Mouse (Mus musculus) limb, embryonic 12.5 days (tissue): ENCODE measurements at regions not wholly inside any gene's neighbourhood (a gene's known extent, or its start where the extent isn't known, plus 50 kb on each side); places are given as distances from the start of the nearest gene placed in this dataset.
A peak's percentile ranks its signal among the peaks of the same experiment; 100 is the strongest.

Experiments
- ATAC-seq: fragments of 200-750 bp; cut with Nextera tagmentation; 2 replicates; pipeline ENCODE4 v1.8.0; 2017; ENCODE audit warnings: low read depth, moderate TSS enrichment; ENCODE audit not compliant: insufficient number of reproducible peaks, insufficient read depth, low FRiP score, low TSS enrichment
- H3K27ac ChIP-seq: fragments of 300-500 bp; sonication (generic); 2 replicates; pipeline ENCODE4 v1.5.1; 2016; ENCODE audit warnings: mild to moderate bottlenecking, moderate library complexity
- H3K27me3 ChIP-seq: fragments of 300-500 bp; sonication (generic); 2 replicates; pipeline ENCODE4 v1.6.1; 2016; ENCODE audit warnings: mild to moderate bottlenecking, moderate library complexity
- H3K36me3 ChIP-seq: fragments of 300-500 bp; sonication (generic); 2 replicates; pipeline ENCODE4 v1.6.1; 2016; ENCODE audit warnings: mild to moderate bottlenecking, moderate library complexity
- H3K4me1 ChIP-seq: fragments of 300-500 bp; sonication (generic); replicated peaks from 2 replicates; pipeline ENCODE4 v1.6.1; 2016
- H3K4me2 ChIP-seq: fragments of 300-500 bp; sonication (generic); 2 replicates; pipeline ENCODE4 v1.6.1; 2016; ENCODE audit warnings: mild to moderate bottlenecking, moderate library complexity
- H3K4me3 ChIP-seq: fragments of 300-500 bp; sonication (generic); replicated peaks from 2 replicates; pipeline ENCODE4 v1.5.1; 2016; ENCODE audit warnings: mild to moderate bottlenecking
- H3K9ac ChIP-seq: fragments of 300-500 bp; sonication (generic); replicated peaks from 2 replicates; pipeline ENCODE4 v1.6.1; 2016; ENCODE audit warnings: mild to moderate bottlenecking, moderate library complexity
- H3K9me3 ChIP-seq: fragments of 300-500 bp; sonication (generic); 2 replicates; pipeline ENCODE4 v1.6.1; 2016; ENCODE audit warnings: mild to moderate bottlenecking, moderate library complexity
- WGBS: fragments of 180-500 bp; shearing (Covaris S2); methylation state at CpG from one replicate; pipeline ENCODE4 v1.1.7; 2016; 5-methylcytosine and 5-hydroxymethylcytosine counted together

- ATAC-seq, result no peak
- Histone ChIP-seq H3K4me1 (peaks cover 14% of the 10 kb centered on the region), H3K36me3 (no peaks in the 10 kb centered on the region), H3K4me2 (no peak overlapping the region), H3K27me3 (no peaks in the 10 kb centered on the region; the same call in 1 of the 2 replicates), H3K27ac (no peak overlapping the region), H3K4me3 (no peak overlapping the region), H3K9ac (no peak overlapping the region), H3K9me3 (peaks cover 8% of the 10 kb centered on the region; the same call in 1 of the 2 replicates)
- WGBS, result 41% methylated on average over 8 of the region's 8 CpGs
These were observed 286.1 kb downstream of the Mycn start for GRCm38 (mm10) chr12:12655611-12656010.

GRCm38 (mm10) chr12:12655184-12655583 lies 286.5 kb downstream of the Mycn start:
- H3K4me3 ChIP-seq, result no peak overlapping the region
- no peaks in the 10 kb centered on the region; the same call in 1 of the 2 replicates for H3K27me3 ChIP-seq
- 9% methylated on average over 10 of the region's 10 CpGs for WGBS
- H3K4me2 ChIP-seq, result no peak overlapping the region
- H3K36me3 ChIP-seq, result no peaks in the 10 kb centered on the region
- H3K4me1 ChIP-seq, result peaks cover 14% of the 10 kb centered on the region
- ATAC-seq, result peak; percentile 56; the same call in 1 of the 2 replicates
- no peak overlapping the region for H3K9ac ChIP-seq
- H3K9me3 ChIP-seq, result peaks cover 8% of the 10 kb centered on the region; the same call in 1 of the 2 replicates
- H3K27ac ChIP-seq, result no peak overlapping the region

GRCm38 (mm10) chr12:12652361-12652760 lies 289.4 kb downstream of the Mycn start:
- no peaks in the 10 kb centered on the region; the same call in 1 of the 2 replicates for H3K27me3 ChIP-seq
- H3K4me2 ChIP-seq, result no peak overlapping the region
- H3K36me3 ChIP-seq, result no peaks in the 10 kb centered on the region
- H3K9me3 ChIP-seq, result no peaks in the 10 kb centered on the region
- WGBS, result 51% methylated on average over 7 of the region's 7 CpGs
- no peak overlapping the region for H3K27ac ChIP-seq
- ATAC-seq, result no peak
- H3K9ac ChIP-seq, result no peak overlapping the region
- H3K4me1 ChIP-seq, result peaks cover 14% of the 10 kb centered on the region
- H3K4me3 ChIP-seq, result no peak overlapping the region

- ATAC-seq, result no peak
- H3K9ac ChIP-seq, result no peak overlapping the region
- H3K4me1 ChIP-seq, result peaks cover 7% of the 10 kb centered on the region
- H3K4me2 ChIP-seq, result no peak overlapping the region
- no peak overlapping the region for H3K4me3 ChIP-seq
- no peaks in the 10 kb centered on the region for H3K9me3 ChIP-seq
- WGBS, result 91% methylated on average over 1 of the region's 1 CpGs
- no peak overlapping the region for H3K27ac ChIP-seq
- no peaks in the 10 kb centered on the region; the same call in 1 of the 2 replicates for H3K27me3 ChIP-seq
- no peaks in the 10 kb centered on the region for H3K36me3 ChIP-seq
These were observed 291.4 kb downstream of the Mycn start for GRCm38 (mm10) chr12:12650309-12650708.

- Histone ChIP-seq H3K27me3 (no peaks in the 10 kb centered on the region; the same call in 1 of the 2 replicates), H3K9ac (no peak overlapping the region), H3K9me3 (no peaks in the 10 kb centered on the region), H3K27ac (no peak overlapping the region), H3K4me3 (no peak overlapping the region), H3K4me1 (no peaks in the 10 kb centered on the region; the same call in 1 of the 2 replicates), H3K36me3 (no peaks in the 10 kb centered on the region), H3K4me2 (no peak overlapping the region)
- 69% methylated on average over 6 of the region's 6 CpGs for WGBS
- no peak for ATAC-seq
These were observed 294.2 kb downstream of the Mycn start for GRCm38 (mm10) chr12:12647467-12647866.

GRCm38 (mm10) chr12:12645183-12645582 lies 296.5 kb downstream of the Mycn start:
- ATAC-seq, result no peak
- H3K4me3 ChIP-seq, result no peak overlapping the region
- H3K27me3 ChIP-seq, result no peaks in the 10 kb centered on the region
- H3K27ac ChIP-seq, result no peak overlapping the region
- H3K36me3 ChIP-seq, result no peaks in the 10 kb centered on the region
- no peak overlapping the region for H3K9ac ChIP-seq
- WGBS, result 82% methylated on average over 4 of the region's 4 CpGs
- no peaks in the 10 kb centered on the region for H3K4me1 ChIP-seq
- H3K9me3 ChIP-seq, result no peaks in the 10 kb centered on the region
- H3K4me2 ChIP-seq, result no peak overlapping the region

GRCm38 (mm10) chr12:12643247-12643963 lies 298.3 kb downstream of the Mycn start:
- no peaks in the 10 kb centered on the region for H3K36me3 ChIP-seq
- H3K27me3 ChIP-seq, result no peaks in the 10 kb centered on the region
- no peak for ATAC-seq
- WGBS, result 80% methylated on average over 11 of the region's 11 CpGs
- H3K4me2 ChIP-seq, result no peak overlapping the region
- H3K9me3 ChIP-seq, result no peaks in the 10 kb centered on the region
- H3K27ac ChIP-seq, result no peak overlapping the region
- H3K4me1 ChIP-seq, result no peaks in the 10 kb centered on the region
- H3K9ac ChIP-seq, result no peak overlapping the region
- no peak overlapping the region for H3K4me3 ChIP-seq

GRCm38 (mm10) chr12:12635308-12635707 lies 306.4 kb downstream of the Mycn start:
- Histone ChIP-seq H3K4me2 (no peak overlapping the region), H3K36me3 (no peaks in the 10 kb centered on the region), H3K27me3 (no peaks in the 10 kb centered on the region), H3K4me3 (no peak overlapping the region), H3K9ac (no peak overlapping the region), H3K4me1 (no peaks in the 10 kb centered on the region), H3K27ac (no peak overlapping the region), H3K9me3 (no peaks in the 10 kb centered on the region)
- WGBS, result 90% methylated on average over 3 of the region's 3 CpGs
- ATAC-seq, result no peak

- Histone ChIP-seq H3K9me3 (no peaks in the 10 kb centered on the region), H3K4me3 (no peak overlapping the region), H3K27ac (no peak overlapping the region), H3K36me3 (no peaks in the 10 kb centered on the region), H3K9ac (no peak overlapping the region), H3K4me1 (0 out of 2 replicates have a peak, but pooled peaks cover 3% of the 10 kb centered on the region), H3K4me2 (no peak overlapping the region), H3K27me3 (peaks cover 12% of the 10 kb centered on the region)
- WGBS, result 60% methylated on average over 4 of the region's 4 CpGs
- ATAC-seq, result no peak
These were observed 314.1 kb downstream of the Mycn start for GRCm38 (mm10) chr12:12627597-12627996.

- peaks cover 15% of the 10 kb centered on the region for H3K4me1 ChIP-seq
- H3K36me3 ChIP-seq, result no peaks in the 10 kb centered on the region
- ATAC-seq, result no peak
- H3K27me3 ChIP-seq, result peaks cover 12% of the 10 kb centered on the region
- H3K9ac ChIP-seq, result no peak overlapping the region
- no peak overlapping the region for H3K4me2 ChIP-seq
- no peak overlapping the region for H3K27ac ChIP-seq
- H3K9me3 ChIP-seq, result no peaks in the 10 kb centered on the region
- 77% methylated on average over 1 of the region's 1 CpGs for WGBS
- H3K4me3 ChIP-seq, result no peak overlapping the region
These were observed 315.9 kb downstream of the Mycn start for GRCm38 (mm10) chr12:12625788-12626187.

GRCm38 (mm10) chr12:12622712-12623292 lies 318.9 kb downstream of the Mycn start:
- H3K4me3 ChIP-seq, result no peak overlapping the region
- no peak overlapping the region for H3K27ac ChIP-seq
- no peak overlapping the region for H3K4me2 ChIP-seq
- no peaks in the 10 kb centered on the region for H3K36me3 ChIP-seq
- H3K9ac ChIP-seq, result no peak overlapping the region
- no peaks in the 10 kb centered on the region for H3K9me3 ChIP-seq
- 28% methylated on average over 5 of the region's 5 CpGs for WGBS
- ATAC-seq, result peak; percentile 44; the same call in 1 of the 2 replicates
- H3K27me3 ChIP-seq, result peaks cover 16% of the 10 kb centered on the region
- H3K4me1 ChIP-seq, result peaks cover 18% of the 10 kb centered on the region
